Mouse (Mus musculus) adrenal gland, adult 18-20 months (tissue): ENCODE data around the gene Tbc1d17. TPM values are rescaled to one million over a fixed set of nuclear protein-coding genes. Genes with fewer than 3 reads are reported as not detected.

Experiments
- DNase-seq, 2 experiments: peaks; one replicate each; pipeline ENCODE4 v3.0.0; 2021 to 2022; ENCODE audit warnings: low spot score in 2 of 2
- microRNA-seq, 2 experiments: library from miRNA; unstranded; fragments of <30 nt; microRNA quantifications; one replicate each; pipeline ENCODE4 v1.2.0; 2021; ENCODE audit warnings: borderline number of aligned reads in 2 of 2
- total RNA-seq, 2 experiments: library from RNA; stranded (reverse); gene quantifications; 1 replicate in 1 of 2; 2 replicates in 1 of 2; pipeline ENCODE4 v1.2.3; 2021

The Tbc1d17 gene
- total RNA-seq, 2 experiments from 2014 or later = 48.1 to 60.2 TPM

- peak in 1 of 2 experiments; percentile 16 for DNase-seq
Measured at GRCm38 (mm10) chr7:44810819-44811557, 37.9 kb downstream of the Tbc1d17 start.

DNA sequence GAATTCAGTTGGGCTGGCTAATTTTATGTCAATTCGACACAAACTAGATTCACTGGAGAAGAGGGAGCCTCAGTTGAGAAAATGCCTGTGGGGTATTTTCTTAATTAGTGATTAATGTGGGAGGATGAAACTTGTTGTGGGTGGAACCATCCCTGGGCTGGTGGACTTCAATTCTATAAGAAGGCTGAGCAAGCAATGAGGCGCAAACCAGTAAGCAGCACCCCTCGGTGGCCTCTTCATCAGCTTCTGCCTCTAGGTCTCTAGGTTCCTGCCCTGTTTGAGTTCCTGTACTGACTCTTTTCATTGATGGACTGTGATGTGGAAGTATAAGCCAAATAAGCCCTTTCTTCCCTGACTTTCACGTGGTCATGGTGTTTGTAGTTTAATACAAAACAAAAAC, 38.5 kb downstream of the Tbc1d17 start:
- no peak for DNase-seq

- peak in 1 of 2 experiments; percentile 12 for DNase-seq
Measured at GRCm38 (mm10) chr7:44809466-44809865, 39.4 kb downstream of the Tbc1d17 start.

DNA sequence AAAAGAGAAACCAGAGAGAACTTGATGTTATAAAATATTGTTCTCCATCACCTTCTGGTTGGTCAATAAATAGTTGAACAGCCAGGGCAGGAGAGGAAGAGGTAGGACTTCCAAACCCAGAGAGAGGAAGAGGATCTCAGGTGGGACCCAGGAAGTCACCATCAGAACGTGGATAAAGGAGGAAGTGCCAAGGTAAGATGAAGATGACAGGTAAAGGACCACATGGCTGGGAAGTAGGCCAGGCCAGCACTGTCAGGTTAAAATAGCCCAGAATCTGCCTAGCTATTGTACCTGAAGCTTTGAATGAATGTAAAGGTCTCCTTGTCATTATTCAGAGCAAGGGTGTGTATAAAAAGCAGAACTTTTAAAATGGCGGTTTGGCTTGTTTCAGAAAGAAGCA, 40.0 kb downstream of the Tbc1d17 start:
- DNase-seq = no peak

GRCm38 (mm10) chr7:44792781-44793180, 56.1 kb downstream of the Tbc1d17 start:
- DNase-seq = peak in 1 of 2 experiments; percentile 5

- DNase-seq = peak in 1 of 2 experiments; percentile 14
Measured at GRCm38 (mm10) chr7:44790066-44790465, 58.8 kb downstream of the Tbc1d17 start.

- DNase-seq = peak in 1 of 2 experiments; percentile 8
Measured at GRCm38 (mm10) chr7:44789531-44789930, 59.3 kb downstream of the Tbc1d17 start.

Small RNAs within 50 kb of the gene (microRNA-seq; reads per million reads assigned to microRNA genes)
- 0 reads per million in 2 experiments for gene Mir707

Other genes with a start within 250 kb of the Tbc1d17 start
- 1 to 10 TPM; 5.5 to 6.6 TPM for gene Myh14, start 178.2 kb downstream of the Tbc1d17 start, total RNA-seq
- not detected for gene Izumo2, start 140.3 kb downstream of the Tbc1d17 start, total RNA-seq
- gene Vrk3, start 100.7 kb downstream of the Tbc1d17 start, total RNA-seq = 10 to 100 TPM; 40.4 to 42.1 TPM
- gene Zfp473, start 98.0 kb downstream of the Tbc1d17 start, total RNA-seq = under 1 TPM; 0.30 to 0.51 TPM
- 10 to 100 TPM; 48.5 to 52.7 TPM for gene Nup62, start 33.0 kb downstream of the Tbc1d17 start, total RNA-seq
- 1 to 10 TPM; 1.6 to 2.6 TPM for gene Il4i1, start 32.7 kb downstream of the Tbc1d17 start, total RNA-seq
- 100 to 1,000 TPM; 136 to 217 TPM for gene Atf5, start 32.4 kb downstream of the Tbc1d17 start, total RNA-seq
- 100 to 1,000 TPM in 1 of 2 experiments, 10 to 100 TPM in 1; 86.3 to 128 TPM for gene Akt1s1, start 88 bp downstream of the Tbc1d17 start, total RNA-seq
- 10 to 100 TPM; 33.8 to 40.8 TPM for gene Pnkp, start 8.1 kb upstream of the Tbc1d17 start, total RNA-seq
- gene Ptov1, start 20.7 kb upstream of the Tbc1d17 start, total RNA-seq = 100 to 1,000 TPM; 232 to 253 TPM
- gene Med25, start 43.6 kb upstream of the Tbc1d17 start, total RNA-seq = 10 to 100 TPM; 75.2 to 90.9 TPM
- 10 to 100 TPM; 24.1 to 28.3 TPM for gene Fuz, start 47.0 kb upstream of the Tbc1d17 start, total RNA-seq
- 10 to 100 TPM; 81.7 to 97.4 TPM for gene Ap2a1, start 80.4 kb upstream of the Tbc1d17 start, total RNA-seq
- not detected for gene Tsks, start 94.1 kb upstream of the Tbc1d17 start, total RNA-seq
- gene Cpt1c, start 125.8 kb upstream of the Tbc1d17 start, total RNA-seq = 10 to 100 TPM in 1 of 2 experiments, 1 to 10 TPM in 1; 9.3 to 12.8 TPM
- gene Prmt1, start 137.5 kb upstream of the Tbc1d17 start, total RNA-seq = 100 to 1,000 TPM; 203 to 216 TPM
- 100 to 1,000 TPM; 128 to 131 TPM for gene Irf3, start 148.6 kb upstream of the Tbc1d17 start, total RNA-seq
- 10 to 100 TPM; 13.9 to 14.2 TPM for gene Bcl2l12, start 149.6 kb upstream of the Tbc1d17 start, total RNA-seq
- 10 to 100 TPM; 75.1 to 85.9 TPM for gene Scaf1, start 167.3 kb upstream of the Tbc1d17 start, total RNA-seq
- gene Rras, start 168.9 kb upstream of the Tbc1d17 start, total RNA-seq = 100 to 1,000 TPM in 1 of 2 experiments, 10 to 100 TPM in 1; 86.9 to 106 TPM
- gene Prr12, start 203.8 kb upstream of the Tbc1d17 start, total RNA-seq = 10 to 100 TPM; 30.8 to 45.3 TPM
- 10 to 100 TPM; 44.3 to 46.8 TPM for gene Nosip, start 213.3 kb upstream of the Tbc1d17 start, total RNA-seq
- 10 to 100 TPM; 14.9 to 28.3 TPM for gene Prrg2, start 213.6 kb upstream of the Tbc1d17 start, total RNA-seq
- 10 to 100 TPM; 32.0 to 36.4 TPM for gene Rcn3, start 243.1 kb upstream of the Tbc1d17 start, total RNA-seq